Mouse (Mus musculus) kidney, adult 8-10 months (tissue): ENCODE results near the gene Maml1.

ENCODE experiments used
- DNase-seq, 2 experiments: peaks; one replicate each; pipeline ENCODE4 v3.0.0; 2022

Gene Maml1

GRCm38 (mm10) chr11:50238821-50239791, 53.0 kb downstream of the Maml1 start:
- DNase-seq: no peak

- DNase-seq: no peak
Observed at GRCm38 (mm10) chr11:50238324-50238723, 53.8 kb downstream of the Maml1 start, which contains the start of gene Ltc4s. Gene Ltc4s (minus strand): TSS chr11:50238616.

- DNase-seq: no peak
Observed at GRCm38 (mm10) chr11:50236937-50237835, 54.9 kb downstream of the Maml1 start.

GRCm38 (mm10) chr11:50236540-50236936, 55.6 kb downstream of the Maml1 start:
- peak; percentile 89 for DNase-seq

DNA sequence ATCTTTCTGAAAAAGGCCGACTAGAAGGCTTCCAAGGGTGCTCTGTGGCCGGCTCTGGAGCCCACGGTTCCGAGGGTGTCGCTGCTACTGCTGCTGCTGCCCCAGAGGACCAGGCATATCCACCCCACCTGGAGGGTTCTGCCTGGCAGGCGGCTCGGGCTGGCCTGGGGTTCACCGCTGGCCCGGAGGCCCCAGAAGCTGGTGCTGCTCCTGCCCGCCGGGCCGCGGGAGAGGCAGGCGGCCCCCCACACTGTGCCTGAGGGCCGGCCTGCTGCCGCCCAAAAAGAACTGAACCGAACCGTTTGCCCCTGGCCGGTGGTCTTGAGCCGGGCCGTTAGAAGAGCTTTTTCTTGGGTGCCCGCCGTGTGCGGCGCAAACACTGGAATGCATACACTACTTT, 57.5 kb downstream of the Maml1 start:
- no peak for DNase-seq

DNA sequence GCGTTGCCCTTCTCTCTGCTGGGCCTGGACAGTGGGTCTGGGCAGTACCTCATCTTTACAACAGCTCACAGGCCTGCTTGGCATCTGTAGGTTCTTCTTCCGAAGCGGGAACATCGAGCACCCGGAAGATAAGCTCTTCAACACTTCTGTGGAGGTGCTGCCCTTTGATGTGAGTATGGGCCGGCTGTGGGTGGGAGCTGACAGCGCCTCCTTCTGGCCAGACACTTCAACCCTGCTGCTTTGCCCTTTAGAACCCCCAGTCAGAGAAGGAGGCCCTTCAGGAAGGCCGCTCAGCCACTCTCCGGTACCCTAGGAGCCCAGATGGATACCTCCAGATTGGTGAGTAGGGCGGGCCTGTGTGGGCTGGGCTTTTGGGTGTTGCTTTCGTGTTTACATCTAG, 58.1 kb downstream of the Maml1 start:
- no peak for DNase-seq

GRCm38 (mm10) chr11:50233022-50233421, 59.1 kb downstream of the Maml1 start:
- DNase-seq: no peak

DNA sequence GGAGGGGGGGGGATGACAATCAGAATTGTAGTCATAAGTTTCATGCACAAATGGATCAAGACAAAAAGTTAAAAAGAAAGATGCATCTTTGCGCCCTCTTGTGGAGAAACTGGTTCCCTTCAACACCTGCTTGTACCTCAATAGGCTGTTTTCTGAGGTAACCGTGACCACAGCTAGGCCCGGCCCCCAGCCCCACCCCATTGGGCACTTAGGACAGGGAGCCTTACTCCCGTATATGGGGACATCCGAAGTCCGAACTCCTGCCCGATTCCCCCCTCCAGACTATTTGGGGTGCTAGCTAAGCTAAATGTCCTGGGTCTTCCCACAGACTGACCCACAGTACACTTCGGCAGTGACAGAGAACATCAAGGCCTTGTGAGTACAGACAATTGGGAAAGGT, 60.7 kb downstream of the Maml1 start:
- peak in 1 of 2 experiments; percentile 77 for DNase-seq

- DNase-seq: no peak
Observed at GRCm38 (mm10) chr11:50230481-50231304, 61.4 kb downstream of the Maml1 start.

GRCm38 (mm10) chr11:50229252-50229910, 62.7 kb downstream of the Maml1 start:
- no peak for DNase-seq

DNA sequence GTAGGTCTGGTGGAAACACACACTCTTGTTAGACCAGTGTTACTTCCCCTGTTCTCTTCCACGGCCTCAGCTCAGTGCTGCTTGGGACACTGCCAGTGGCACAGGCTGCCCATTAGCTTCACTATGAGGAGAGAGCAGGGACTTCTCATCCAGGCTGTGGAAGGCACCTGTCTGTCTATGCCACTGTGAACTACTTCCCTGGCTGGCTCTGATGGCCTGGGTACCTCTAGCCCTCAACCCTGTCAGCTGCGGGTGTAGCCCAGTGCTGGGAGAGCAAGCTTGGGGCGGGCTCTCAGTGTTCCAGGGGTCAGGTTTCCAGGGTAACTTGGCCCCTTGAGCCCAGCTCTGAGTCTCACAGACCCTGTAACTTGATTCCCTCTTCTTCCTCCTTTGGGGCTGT, 63.3 kb downstream of the Maml1 start:
- DNase-seq: no peak

DNA sequence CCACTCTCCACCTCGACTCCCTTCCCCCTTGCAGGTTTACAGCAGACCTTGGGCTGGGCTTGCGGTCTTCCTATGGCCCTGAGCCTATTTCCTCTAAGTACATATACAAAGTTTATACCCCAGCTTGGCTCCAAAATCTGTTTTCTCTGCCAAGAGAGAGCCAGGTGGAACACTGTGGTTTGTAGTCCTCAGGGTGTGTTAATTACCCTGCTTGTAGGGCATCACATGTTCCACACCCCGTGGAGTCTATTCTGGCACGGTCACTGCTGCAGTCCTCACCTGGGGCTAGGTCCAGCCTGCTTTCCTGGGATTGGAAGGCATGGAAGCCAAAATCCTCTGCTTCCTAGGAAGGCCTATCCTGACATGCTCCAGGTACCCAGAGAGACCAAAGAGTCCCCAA, 64.4 kb downstream of the Maml1 start:
- DNase-seq: no peak

- DNase-seq: no peak
Observed at GRCm38 (mm10) chr11:50227226-50227625, 64.9 kb downstream of the Maml1 start.

DNA sequence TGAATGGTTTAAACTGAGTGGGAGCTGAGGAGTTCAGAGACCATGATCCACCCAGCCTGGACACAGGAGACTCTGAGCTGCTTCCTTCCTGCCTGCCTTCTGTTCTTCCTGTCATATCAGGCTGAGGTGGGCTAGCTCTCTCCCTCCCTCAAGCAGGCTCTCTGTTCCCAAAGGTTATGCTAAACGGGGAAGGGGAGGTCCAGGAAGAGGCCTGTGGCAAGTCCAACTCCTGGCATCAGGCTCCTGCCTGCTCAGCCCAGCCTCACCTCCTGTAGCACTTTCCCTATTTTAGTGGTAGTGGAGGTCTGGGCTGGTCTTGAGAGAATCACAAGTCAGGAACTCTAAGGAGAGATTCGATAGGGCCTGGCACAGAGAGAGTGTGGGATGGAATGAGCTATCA, 65.7 kb downstream of the Maml1 start:
- DNase-seq: no peak

GRCm38 (mm10) chr11:50225611-50226378, 66.3 kb downstream of the Maml1 start:
- peak in 1 of 2 experiments; percentile 56 for DNase-seq

DNA sequence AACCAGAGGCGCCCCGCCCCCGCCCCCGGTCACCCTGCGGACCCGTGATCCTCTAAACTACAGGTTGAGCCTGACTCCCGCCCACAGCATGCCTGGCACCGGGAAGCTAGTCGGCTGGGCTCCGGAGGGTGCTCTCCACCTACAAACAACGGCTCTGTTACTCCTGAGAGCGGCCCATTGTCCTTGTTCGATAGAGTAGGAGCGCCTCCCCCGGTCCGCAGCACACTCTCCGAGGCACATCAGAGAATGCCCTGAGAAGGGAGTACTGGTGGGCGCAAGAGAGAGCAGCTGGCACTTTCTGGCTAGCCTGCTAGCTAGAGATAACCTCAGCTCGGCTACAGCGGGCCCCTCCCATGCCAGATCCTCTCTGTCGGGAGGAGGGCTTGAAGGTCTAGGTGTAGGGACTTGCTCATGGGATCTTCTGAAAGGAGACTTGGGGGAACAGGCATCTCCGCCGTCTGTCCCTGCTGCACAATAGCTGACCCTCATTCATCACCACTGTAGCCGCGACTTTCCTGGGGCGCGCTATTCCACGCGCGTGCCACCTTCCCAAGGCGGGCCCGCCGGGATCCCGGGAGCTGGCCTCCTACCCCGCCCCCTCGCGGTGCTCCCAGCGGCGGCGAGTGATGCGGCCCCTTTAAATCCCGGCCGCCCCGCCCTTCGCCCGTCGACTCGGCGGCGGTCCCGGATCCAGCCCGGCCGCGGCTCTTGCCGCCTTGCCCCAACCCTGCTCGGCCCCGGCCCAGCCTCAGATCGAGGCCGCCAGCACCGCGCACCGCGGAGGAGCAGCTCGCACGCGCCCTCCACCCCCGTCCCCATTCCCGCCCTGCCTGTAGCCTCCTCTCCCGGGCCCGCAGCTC, 67.2 kb downstream of the Maml1 start:
- peak; percentile 87 to 90 for DNase-seq

- DNase-seq: peak in 1 of 2 experiments; percentile 46
Observed at GRCm38 (mm10) chr11:50223783-50224662, 68.1 kb downstream of the Maml1 start.

DNA sequence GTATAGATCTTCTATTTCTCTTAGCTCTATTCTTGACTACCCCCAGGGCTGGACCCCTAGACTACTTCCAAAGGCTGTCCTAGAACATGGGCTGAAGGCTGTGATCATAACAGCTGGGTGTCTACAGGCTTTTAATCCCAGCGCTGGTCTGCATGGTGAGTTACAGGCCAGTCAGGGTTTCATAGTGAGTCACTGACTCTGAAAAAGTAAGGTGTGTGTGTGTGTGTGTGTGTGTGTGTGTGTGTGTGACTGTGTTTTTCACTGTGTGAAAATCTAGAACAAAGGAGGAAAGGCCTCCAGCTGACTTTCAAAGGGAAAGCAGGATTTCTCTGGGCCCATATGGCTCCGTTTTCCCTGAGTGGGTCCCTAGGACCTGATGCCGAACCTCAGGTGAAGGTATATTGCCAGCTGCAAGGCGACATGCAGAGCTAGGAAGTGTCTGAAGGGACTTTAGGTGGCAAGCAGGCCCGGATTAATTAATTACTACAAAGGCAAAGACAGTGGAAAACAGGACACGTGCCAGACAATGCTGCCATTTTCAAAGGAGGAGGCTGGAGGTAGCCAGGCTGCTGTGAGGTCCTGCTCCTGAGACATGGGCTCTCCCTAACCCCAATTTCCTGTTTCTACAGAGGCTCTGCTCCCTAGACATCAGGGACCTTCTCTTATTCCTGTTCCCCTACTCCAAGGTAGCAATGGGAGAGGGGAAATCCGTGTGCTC, 69.4 kb downstream of the Maml1 start:
- peak in 1 of 2 experiments; percentile 75 for DNase-seq
